Mouse (Mus musculus) c-Kit-positive CD71-positive TER-119-negative erythroid progenitor cells, embryonic 14.5 days (primary cell): ENCODE results near the gene Sardh.
A peak's percentile ranks its signal among the peaks of the same experiment; 100 is the strongest.

Experiments
- DNase-seq: peaks from one replicate; pipeline ENCODE4 v3.0.0-alpha.2; 2013; ENCODE audit warnings: low read depth

Gene Sardh

DNA sequence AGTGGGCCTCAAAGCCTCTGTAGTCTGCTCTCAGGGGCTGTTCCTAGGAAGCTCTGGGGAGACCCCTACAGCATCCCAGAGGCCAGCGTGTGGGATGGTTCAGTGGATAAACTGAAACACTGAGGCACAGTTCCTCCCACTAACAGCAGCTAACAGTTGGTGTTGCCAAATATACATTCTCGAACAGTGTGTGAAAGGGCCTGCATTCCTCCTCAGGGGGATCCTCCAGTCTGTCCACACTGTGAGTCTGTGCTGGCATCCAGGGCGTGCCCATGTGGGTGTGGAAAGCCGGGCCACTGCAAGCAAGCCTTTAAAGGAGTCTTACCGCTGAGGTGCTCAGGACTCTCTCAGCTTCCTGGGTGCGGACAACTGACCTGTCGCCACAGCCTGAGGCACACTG, 21.6 kb downstream of the Sardh start:
- DNase-seq = no peak

GRCm38 (mm10) chr2:27223012-27223421, 25.1 kb downstream of the Sardh start:
- no peak for DNase-seq

DNA sequence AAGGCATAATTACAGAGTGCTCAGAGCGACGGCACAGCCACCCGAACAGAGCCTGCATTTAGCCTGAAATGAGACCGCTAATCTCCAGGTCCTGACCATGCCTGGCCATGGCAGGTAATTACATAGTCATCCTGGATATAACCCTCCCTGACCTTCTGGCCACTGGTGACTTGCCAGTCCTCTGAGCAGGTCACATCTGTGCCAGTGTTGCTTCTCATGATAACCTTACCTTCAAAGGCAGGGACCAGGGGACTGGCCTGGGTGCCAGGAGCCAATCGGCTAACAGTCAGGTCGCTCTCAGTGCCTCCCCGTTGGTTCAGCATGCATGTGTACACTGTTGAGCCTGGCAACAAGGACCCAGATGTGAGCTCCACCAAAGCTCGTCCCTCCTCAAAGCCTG, 29.6 kb downstream of the Sardh start:
- DNase-seq = no peak

DNA sequence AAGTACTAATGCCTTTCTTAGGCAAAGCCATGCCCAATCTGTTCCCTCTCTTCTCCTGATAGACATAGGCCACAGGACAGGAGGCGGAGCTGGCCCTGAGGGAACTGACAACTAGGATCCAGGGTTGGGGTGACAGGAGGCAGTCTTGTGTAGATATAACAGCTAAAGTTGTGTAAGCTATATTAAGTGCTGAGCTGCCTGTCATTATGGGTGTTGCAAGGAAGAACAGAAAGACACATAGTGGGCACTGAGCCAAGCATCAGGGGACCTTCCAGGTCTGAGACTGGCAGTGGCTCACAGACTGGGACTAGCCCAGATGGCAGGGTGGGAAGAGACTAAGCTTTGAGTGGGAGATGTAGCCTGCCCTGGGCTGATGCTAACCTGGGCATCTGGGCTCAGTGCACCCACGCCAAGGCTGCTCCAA, 30.0 kb downstream of the Sardh start:
- DNase-seq = no peak

DNA sequence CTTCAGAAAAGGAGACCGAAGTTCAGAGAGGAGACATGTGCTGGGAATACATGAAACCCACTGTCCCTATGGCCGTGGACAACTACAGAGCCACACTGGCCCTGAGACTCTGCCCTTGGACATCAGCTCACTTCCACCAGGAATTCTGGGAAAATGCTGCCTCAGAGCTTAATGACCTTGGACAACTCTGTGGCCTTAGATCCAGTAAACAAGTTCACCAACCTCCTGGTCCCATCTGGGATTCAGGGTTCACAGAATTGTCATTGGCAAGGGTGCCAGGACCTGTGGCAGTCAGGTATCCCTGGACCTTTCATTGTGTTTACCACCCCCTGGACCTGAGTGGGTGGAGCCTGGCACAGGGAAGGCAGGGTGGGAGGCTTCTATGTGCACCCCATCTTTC, 32.6 kb downstream of the Sardh start:
- DNase-seq = no peak

GRCm38 (mm10) chr2:27211966-27212893, 35.9 kb downstream of the Sardh start:
- DNase-seq = no peak

DNA sequence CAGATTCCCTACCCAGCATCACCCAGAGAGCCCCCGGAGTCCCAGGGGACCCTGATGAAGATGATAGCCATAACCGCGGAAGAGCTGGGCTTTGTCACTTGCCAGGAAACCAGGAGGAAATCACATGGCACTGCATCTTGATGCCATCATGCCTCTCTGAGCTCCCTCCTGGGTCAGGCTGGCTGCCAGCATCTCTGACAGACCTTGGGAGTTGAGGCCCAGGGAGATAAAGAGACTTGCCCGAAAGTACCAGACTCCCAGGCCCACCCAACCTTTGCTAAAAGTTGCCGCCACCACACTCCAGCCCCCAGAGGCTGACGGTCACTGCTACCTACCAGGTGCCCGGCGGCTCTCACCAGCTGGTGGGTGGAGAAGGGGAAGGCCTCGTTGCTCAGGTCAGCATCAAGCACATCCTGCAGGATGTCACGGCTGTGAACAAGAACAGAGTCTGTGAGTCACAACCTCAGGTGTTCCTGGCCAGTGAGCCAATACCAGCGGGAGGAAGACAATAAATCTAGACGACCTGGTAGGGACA, 37.4 kb downstream of the Sardh start:
- DNase-seq = no peak

GRCm38 (mm10) chr2:27210255-27210654, 37.9 kb downstream of the Sardh start:
- peak; percentile 15 for DNase-seq

GRCm38 (mm10) chr2:27209816-27210215, 38.3 kb downstream of the Sardh start:
- DNase-seq = no peak

DNA sequence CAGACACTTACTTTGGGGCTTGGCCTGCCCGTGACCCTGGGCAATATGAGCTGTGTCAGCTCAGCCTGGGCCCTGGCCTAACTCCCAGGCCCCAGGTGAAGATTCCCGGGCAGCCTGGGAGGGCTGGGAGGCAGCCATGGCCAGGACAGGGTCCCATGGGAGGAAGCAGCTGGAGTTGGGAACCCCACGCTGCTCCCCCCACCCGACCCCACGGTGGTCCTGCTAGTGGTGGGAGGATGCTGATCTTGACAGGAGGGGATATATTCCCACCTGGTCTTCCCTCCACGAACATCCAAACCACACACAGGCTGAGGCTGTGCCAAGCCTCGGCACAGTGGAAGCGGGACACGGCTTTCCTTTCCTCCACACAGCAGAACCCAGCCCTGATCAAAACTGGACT, 38.8 kb downstream of the Sardh start:
- DNase-seq = no peak

DNA sequence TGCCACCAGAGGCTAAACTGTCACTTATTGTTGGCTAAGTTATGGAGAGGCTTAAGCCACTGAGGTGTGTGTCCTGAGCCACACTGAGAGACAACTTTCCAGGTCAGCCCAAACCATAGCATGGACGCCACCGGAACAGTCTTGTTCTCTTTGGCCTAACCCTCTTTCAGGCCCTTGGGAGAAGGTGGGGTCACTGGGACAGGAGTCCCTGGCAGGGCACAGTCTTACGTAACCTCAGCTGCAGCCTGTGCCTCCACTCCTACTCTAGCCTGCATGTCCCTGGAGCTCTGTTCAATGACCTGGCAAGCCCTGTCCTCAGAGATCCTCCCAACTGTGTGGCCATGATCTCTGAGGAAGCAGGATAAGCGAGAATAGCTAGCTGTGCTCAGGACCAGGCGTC, 41.0 kb downstream of the Sardh start:
- no peak for DNase-seq

- DNase-seq = no peak
Measured at GRCm38 (mm10) chr2:27206128-27206797, 41.9 kb downstream of the Sardh start.

DNA sequence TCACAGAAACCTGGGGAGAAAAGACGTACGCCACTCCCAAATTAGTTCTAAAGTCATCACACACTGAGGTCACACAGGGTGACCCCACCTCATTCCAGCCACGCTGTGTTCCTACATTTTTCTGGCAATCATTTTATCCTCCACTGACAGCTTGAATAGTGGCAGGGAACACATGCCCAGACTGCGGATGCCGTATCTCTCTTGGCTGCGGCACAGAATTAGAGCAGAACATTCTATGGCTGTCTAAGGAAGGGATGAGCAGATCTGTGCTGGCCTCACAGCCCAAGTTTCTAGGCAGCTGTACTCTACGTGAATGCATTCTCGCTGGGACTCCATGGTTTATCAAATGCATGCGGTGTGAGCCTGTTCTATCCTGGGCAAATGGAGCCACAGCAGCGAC, 42.5 kb downstream of the Sardh start:
- no peak for DNase-seq

GRCm38 (mm10) chr2:27200586-27200985, 47.6 kb downstream of the Sardh start:
- DNase-seq = no peak

GRCm38 (mm10) chr2:27198551-27199246, 49.4 kb downstream of the Sardh start:
- DNase-seq = no peak

GRCm38 (mm10) chr2:27189994-27190393, 58.1 kb downstream of the Sardh start:
- DNase-seq = no peak

GRCm38 (mm10) chr2:27187531-27187930, 60.6 kb downstream of the Sardh start:
- DNase-seq = no peak

DNA sequence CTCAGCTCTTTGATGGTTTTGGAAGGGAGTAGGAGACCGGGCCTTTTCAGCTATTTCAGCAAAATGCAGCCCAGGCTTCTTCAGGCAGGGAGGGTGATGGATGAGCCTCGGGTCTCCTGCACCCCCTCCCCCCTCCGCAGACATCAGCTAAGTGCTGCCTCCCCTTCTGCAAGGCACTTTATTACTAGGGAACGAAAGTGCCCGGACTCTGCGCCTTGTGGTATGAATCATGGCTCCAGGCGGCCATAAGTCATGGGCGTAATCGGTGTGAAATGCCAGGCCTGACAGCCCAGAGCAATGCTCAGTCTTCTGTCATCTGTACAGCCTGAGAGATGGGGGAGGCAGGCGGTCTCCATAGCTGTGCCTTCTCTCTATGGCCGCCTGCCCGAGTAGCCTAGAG, 64.4 kb downstream of the Sardh start:
- DNase-seq = no peak

DNA sequence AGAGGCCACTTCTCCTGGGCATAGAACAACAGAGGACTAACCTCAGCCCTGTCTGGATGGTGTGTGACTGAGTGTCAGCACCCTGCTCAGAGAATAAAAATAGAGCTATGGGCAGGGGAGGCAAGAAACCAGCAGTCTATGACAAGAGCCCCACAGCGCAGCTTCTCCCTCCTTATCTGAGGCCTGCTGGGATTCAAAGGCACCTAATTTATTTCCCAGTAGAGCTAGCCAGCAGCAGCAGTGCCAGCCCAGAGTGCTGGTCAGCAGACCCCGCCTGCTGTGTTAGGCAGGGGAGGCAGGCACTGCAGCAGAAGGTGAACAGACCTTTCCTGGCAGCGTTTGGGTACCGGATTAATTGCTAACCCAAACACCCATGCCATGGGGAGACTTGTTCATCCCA, 66.2 kb downstream of the Sardh start:
- DNase-seq = no peak

- DNase-seq = no peak
Measured at GRCm38 (mm10) chr2:27179101-27179500, 69.0 kb downstream of the Sardh start.

- no peak for DNase-seq
Measured at GRCm38 (mm10) chr2:27175696-27176267, 72.4 kb downstream of the Sardh start.

- DNase-seq = no peak
Measured at GRCm38 (mm10) chr2:27174242-27174641, 73.9 kb downstream of the Sardh start.
